Mouse (Mus musculus): ENCODE results near the gene Dpysl5.

Dpysl5 gene

DNA sequence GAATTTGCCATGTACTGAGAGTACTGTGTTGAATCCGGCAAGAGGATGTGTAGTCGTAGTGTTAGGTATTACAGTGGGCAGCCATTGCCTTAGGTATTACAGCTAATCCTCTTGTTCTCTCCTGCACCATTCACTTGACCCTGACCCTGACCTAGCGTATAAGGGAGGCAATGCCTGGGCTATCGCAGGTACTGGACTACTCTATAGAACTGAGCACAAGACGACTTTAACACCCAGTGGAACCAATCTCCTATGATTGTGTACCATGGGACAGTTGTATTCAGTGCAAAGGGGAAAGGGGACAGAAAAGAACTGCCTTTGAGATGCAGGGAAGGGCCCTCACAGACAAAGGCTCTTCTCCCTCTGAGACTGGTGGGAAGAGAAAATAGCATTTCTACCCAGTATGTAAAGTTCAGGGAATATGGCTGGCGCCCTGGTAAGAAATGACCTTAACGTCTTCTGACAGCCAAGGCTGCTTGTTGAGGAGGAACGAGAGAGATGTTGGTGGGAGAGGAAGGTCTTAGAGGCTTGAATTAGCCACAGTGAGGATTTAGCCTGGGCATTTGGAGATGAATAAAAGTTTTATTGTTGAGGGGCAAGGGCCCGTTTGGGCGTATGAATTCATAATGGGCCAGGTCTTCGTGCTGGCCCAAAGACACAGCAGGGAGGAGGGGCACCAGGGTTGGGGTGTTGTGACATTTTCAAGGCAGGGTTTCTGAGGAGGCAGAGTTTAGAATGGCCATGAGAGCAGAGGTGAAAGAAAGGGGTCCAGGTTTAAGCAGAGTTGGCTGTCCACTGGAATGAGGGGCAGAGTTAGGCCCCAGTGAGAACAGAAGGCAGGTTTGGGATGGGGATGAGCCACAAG, 113.0 kb downstream of the Dpysl5 start:
- in situ Hi-C loops (cut with MboI), result no loop called here

GRCm38 (mm10) chr5:30825166-30825565, 113.8 kb downstream of the Dpysl5 start:
- in situ Hi-C loops (cut with MboI), result no loop called here

GRCm38 (mm10) chr5:30825821-30826220, 114.5 kb downstream of the Dpysl5 start:
- in situ Hi-C loops (cut with MboI), result no loop called here

GRCm38 (mm10) chr5:30833416-30833815, 122.1 kb downstream of the Dpysl5 start:
- in situ Hi-C loops (cut with MboI), result no loop called here

GRCm38 (mm10) chr5:30839731-30840130, 128.4 kb downstream of the Dpysl5 start:
- in situ Hi-C loops (cut with MboI), result no loop called here

- in situ Hi-C loops (cut with MboI), result no loop called here
Observed at GRCm38 (mm10) chr5:30841896-30842295, 130.5 kb downstream of the Dpysl5 start.

Data from mature B cell (primary cell).